In the genomic region with DNA sequence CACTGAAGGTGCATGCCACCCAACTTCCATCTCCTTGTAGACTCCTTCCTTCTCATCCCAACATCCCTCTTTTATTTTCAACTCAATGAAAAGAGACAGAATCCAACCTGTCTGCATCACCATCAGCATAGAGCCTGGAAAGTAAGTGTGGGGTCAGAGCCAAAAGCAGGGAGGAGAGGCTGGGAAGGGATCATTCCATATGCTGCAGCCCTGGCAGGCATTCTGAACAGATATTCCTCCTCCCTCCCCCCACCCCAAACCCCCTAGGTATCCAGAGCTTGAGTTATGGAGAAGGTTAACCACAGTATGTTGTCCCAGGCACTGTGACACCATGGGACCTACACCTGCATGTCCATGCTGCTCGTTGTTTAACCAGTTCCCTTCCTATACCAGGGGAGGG, we compare ENCODE assay signal across 13 mouse cellular contexts.
"Had no signal": no experiment of that assay in that cellular context is flagged by ENCODE, and none has a peak within 500 bp of the region (broad histone marks: within the 10 kb centered on the region; RNA-seq: fewer than 3 reads in every experiment).

No protein-coding gene starts in this region.

- H3K36me3 ChIP-seq: limb, embryonic 12.5 days; liver, embryonic 15.5 days; neural tube, embryonic 13.5 days had no signal

- H3K4me3 ChIP-seq: limb, embryonic 12.5 days; liver, embryonic 15.5 days; neural tube, embryonic 13.5 days had no signal

- DNase-seq: kidney, adult 8-10 months; kidney, postnatal 25 days; lung, adult 2 months; lung, postnatal 36 days; midbrain, embryonic 14.5 days; thymus, postnatal 4 days had no signal

- H3K27ac ChIP-seq: limb, embryonic 12.5 days; liver, embryonic 15.5 days; neural tube, embryonic 13.5 days; stomach, postnatal 0 days had no signal

- H3K9me3 ChIP-seq: limb, embryonic 12.5 days; liver, embryonic 15.5 days; neural tube, embryonic 13.5 days had no signal

- H3K27me3 ChIP-seq: liver, embryonic 15.5 days had no signal

- H3K4me2 ChIP-seq: limb, embryonic 12.5 days; liver, embryonic 11.5 days; liver, embryonic 15.5 days; neural tube, embryonic 13.5 days had no signal

- H3K4me1 ChIP-seq: liver, embryonic 15.5 days had no signal

- H3K9ac ChIP-seq: limb, embryonic 12.5 days; liver, embryonic 15.5 days; neural tube, embryonic 13.5 days had no signal

- ATAC-seq: intestine, postnatal 0 days; lung, postnatal 0 days had no signal
